28 mouse cellular contexts compared by ENCODE assay signal in the genomic region with DNA sequence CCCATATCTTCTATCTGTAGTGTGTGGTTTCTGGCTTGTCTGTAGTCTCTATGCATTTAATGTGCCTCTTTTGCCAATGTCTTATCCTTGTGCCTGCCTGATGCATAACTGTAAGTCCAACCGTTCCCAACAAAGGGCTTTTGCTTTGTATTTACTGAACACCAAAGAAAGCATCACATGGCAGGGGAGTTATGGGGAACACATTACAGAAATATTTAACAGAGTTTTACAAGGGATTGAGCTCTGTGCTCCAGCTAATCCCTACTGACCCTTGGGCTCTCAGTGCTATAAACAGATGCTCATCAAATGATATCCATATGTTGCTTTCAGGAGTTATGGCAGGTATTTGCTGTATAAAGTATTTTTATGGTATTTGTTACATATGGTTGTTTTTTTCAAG.
"Had no signal": no experiment of that assay in that cellular context is flagged by ENCODE, and none has a peak within 500 bp of the region (broad histone marks: within the 10 kb centered on the region; RNA-seq: fewer than 3 reads in every experiment).

No protein-coding gene starts in this region.

- H3K9me3 ChIP-seq: embryonic facial prominence, embryonic 10.5 days; embryonic facial prominence, embryonic 12.5 days; embryonic facial prominence, embryonic 13.5 days; embryonic facial prominence, embryonic 15.5 days; forebrain, embryonic 10.5 days; forebrain, embryonic 12.5 days; forebrain, embryonic 15.5 days had no signal

- ATAC-seq: forebrain, embryonic 14.5 days; forebrain, embryonic 15.5 days; forebrain, embryonic 16.5 days; forebrain, postnatal 0 days had no signal

- H3K4me1 ChIP-seq: embryonic facial prominence, embryonic 12.5 days; embryonic facial prominence, embryonic 13.5 days; embryonic facial prominence, embryonic 15.5 days; forebrain, embryonic 10.5 days; forebrain, embryonic 12.5 days; forebrain, embryonic 15.5 days had no signal

- H3K36me3 ChIP-seq: embryonic facial prominence, embryonic 10.5 days; embryonic facial prominence, embryonic 12.5 days; embryonic facial prominence, embryonic 13.5 days; embryonic facial prominence, embryonic 15.5 days; forebrain, embryonic 10.5 days; forebrain, embryonic 12.5 days; forebrain, embryonic 15.5 days had no signal

- DNase-seq: cerebellum, adult 18-20 months; cerebellum, adult 2 months; cerebellum, adult 8-10 months; cerebellum, adult 9-10 months; cerebellum, adult 9-11 months; cerebellum, postnatal 10 days; cerebellum, postnatal 14 days; cerebellum, postnatal 25 days; cerebellum, postnatal 36 days; embryo, embryonic 11 days; forebrain, postnatal 0 days; gastrocnemius, adult 2 months; gastrocnemius, postnatal 10 days; gastrocnemius, postnatal 14 days; gastrocnemius, postnatal 25 days; gastrocnemius, postnatal 36 days; heart, adult 18-20 months; heart, adult 2 months had no signal

- H3K27me3 ChIP-seq: embryonic facial prominence, embryonic 12.5 days; embryonic facial prominence, embryonic 13.5 days; embryonic facial prominence, embryonic 15.5 days; forebrain, embryonic 12.5 days; forebrain, embryonic 15.5 days had no signal

- H3K9ac ChIP-seq: embryonic facial prominence, embryonic 12.5 days; embryonic facial prominence, embryonic 13.5 days; embryonic facial prominence, embryonic 15.5 days; forebrain, embryonic 12.5 days; forebrain, embryonic 15.5 days; forebrain, postnatal 0 days had no signal

- H3K27ac ChIP-seq: embryonic facial prominence, embryonic 10.5 days; embryonic facial prominence, embryonic 12.5 days; embryonic facial prominence, embryonic 13.5 days; embryonic facial prominence, embryonic 15.5 days; forebrain, embryonic 10.5 days; forebrain, embryonic 12.5 days; forebrain, embryonic 15.5 days; gastrocnemius, adult 2 months; heart, adult 2 months had no signal

- H3K4me3 ChIP-seq: embryonic facial prominence, embryonic 10.5 days; embryonic facial prominence, embryonic 12.5 days; embryonic facial prominence, embryonic 13.5 days; embryonic facial prominence, embryonic 15.5 days; erythroblast, embryonic 14.5 days; forebrain, embryonic 10.5 days; forebrain, embryonic 12.5 days; forebrain, embryonic 15.5 days; gastrocnemius, adult 2 months; heart, adult 2 months had no signal

- H3K4me2 ChIP-seq: embryonic facial prominence, embryonic 12.5 days; embryonic facial prominence, embryonic 13.5 days; embryonic facial prominence, embryonic 15.5 days; forebrain, embryonic 12.5 days; forebrain, embryonic 15.5 days had no signal
